In genomic region chr1:89103505-89103904, GRCm38 (mm10) we compare ENCODE assay signal across 17 mouse cellular contexts. TPM values are rescaled to one million over a fixed set of nuclear protein-coding genes. Genes with fewer than 3 reads are reported as not detected.
DNase-seq lines count a peak whose midpoint lies in the region; ATAC-seq and TF ChIP-seq lines count a peak whose summit lies in the region.
"Had no signal": no experiment of that assay in that cellular context is flagged by ENCODE, and none has a peak within 500 bp of the region (broad histone marks: within the 10 kb centered on the region; RNA-seq: fewer than 3 reads in every experiment).

No protein-coding gene starts in this region.

- H3K4me2 ChIP-seq in heart, embryonic 15.5 days = no peak overlapping the region
- H3K4me2 ChIP-seq in lung, embryonic 15.5 days = peak overlapping the region; percentile 9; the same call in 1 of the 2 replicates
- H3K4me2 ChIP-seq: forebrain, embryonic 15.5 days; hindbrain, embryonic 14.5 days; liver, embryonic 15.5 days; midbrain, embryonic 12.5 days had no signal

- no peaks in the 10 kb centered on the region for H3K36me3 ChIP-seq in heart, embryonic 15.5 days
- peaks cover 5% of the 10 kb centered on the region; the same call in 1 of the 2 replicates for H3K36me3 ChIP-seq in heart, adult 2 months (ENCODE audit: control insufficient read depth, insufficient read depth, low read length)
- no peaks in the 10 kb centered on the region for H3K36me3 ChIP-seq in lung, embryonic 15.5 days
- H3K36me3 ChIP-seq: forebrain, embryonic 15.5 days; liver, embryonic 15.5 days had no signal

- no peak overlapping the region for H3K9ac ChIP-seq in heart, embryonic 15.5 days
- no peak overlapping the region for H3K9ac ChIP-seq in heart, adult 2 months (ENCODE audit: low read depth, low read length)
- H3K9ac ChIP-seq in lung, embryonic 15.5 days = no peak overlapping the region
- H3K9ac ChIP-seq: forebrain, embryonic 15.5 days; hindbrain, embryonic 14.5 days; liver, embryonic 15.5 days; midbrain, embryonic 12.5 days had no signal

- ATAC-seq in heart, embryonic 15.5 days (replicated peaks; ENCODE audit: insufficient number of reproducible peaks, insufficient read depth, low FRiP score, low read depth) = no peak
- ATAC-seq in lung, embryonic 15.5 days (ENCODE audit: borderline replicate concordance, extremely low read depth, low FRiP score, low TSS enrichment) = peak; percentile 21; the same call in 1 of the 2 replicates
- ATAC-seq: forebrain, embryonic 15.5 days had no signal

- no peak for TF ChIP-seq EP300 in heart, adult 2 months (IDR thresholded peaks at IDR 0.05; ENCODE audit: insufficient read depth, low read depth, low read length)

- H3K9me3 ChIP-seq in heart, embryonic 15.5 days (replicated peaks) = no peaks in the 10 kb centered on the region
- no peaks in the 10 kb centered on the region for H3K9me3 ChIP-seq in lung, embryonic 15.5 days
- H3K9me3 ChIP-seq: forebrain, embryonic 15.5 days; liver, embryonic 15.5 days; midbrain, embryonic 12.5 days had no signal

- DNase-seq in cerebellum, postnatal 10 days = peak; percentile 58 to 66
- DNase-seq in cerebellum, adult 9-11 months = no peak
- DNase-seq in heart, adult 2 months = no peak
- no peak for DNase-seq in lung, postnatal 36 days
- DNase-seq in heart, postnatal 10 days = peak; percentile 54
- DNase-seq in adrenal gland, postnatal 25 days = no peak
- DNase-seq: gastrocnemius, postnatal 10 days; left cerebral cortex, postnatal 4 days; right cerebral cortex, postnatal 4 days; thymus, postnatal 4 days had no signal

- H3K27me3 ChIP-seq in heart, embryonic 15.5 days = no peaks in the 10 kb centered on the region
- H3K27me3 ChIP-seq in heart, adult 2 months (ENCODE audit: control insufficient read depth, insufficient read depth, low read length) = no peaks in the 10 kb centered on the region
- no peaks in the 10 kb centered on the region for H3K27me3 ChIP-seq in lung, embryonic 15.5 days
- H3K27me3 ChIP-seq: CH12.LX; forebrain, embryonic 15.5 days; liver, embryonic 15.5 days; midbrain, embryonic 12.5 days had no signal

- intact Hi-C loops in heart, adult 2 months (cut with DNase I) = loop anchor here (1.0 kb wide), 1 partner anchor 9 kb away; no protein-coding TSS in a partner anchor
- intact Hi-C loops in heart, postnatal 10 days (cut with DNase I) = no loop called here

- H3K4me3 ChIP-seq in heart, embryonic 15.5 days = no peak overlapping the region
- no peak overlapping the region for H3K4me3 ChIP-seq in heart, adult 2 months
- H3K4me3 ChIP-seq in lung, embryonic 15.5 days = no peak overlapping the region
- H3K4me3 ChIP-seq: forebrain, embryonic 15.5 days; liver, embryonic 15.5 days; midbrain, embryonic 12.5 days had no signal

- 65% methylated on average over 12 of the region's 12 CpGs for WGBS in heart, embryonic 15.5 days
- WGBS in heart, adult 2 months = 68% methylated on average over 12 of the region's 12 CpGs
- 57% methylated on average over 12 of the region's 12 CpGs for WGBS in lung, embryonic 15.5 days

- H3K27ac ChIP-seq in heart, embryonic 15.5 days = peak overlapping the region; percentile 92
- no peak overlapping the region; the same call in 1 of the 2 replicates for H3K27ac ChIP-seq in heart, adult 2 months
- peak overlapping the region; percentile 77 for H3K27ac ChIP-seq in lung, embryonic 15.5 days
- H3K27ac ChIP-seq: forebrain, embryonic 15.5 days; liver, embryonic 15.5 days; midbrain, embryonic 12.5 days had no signal

- TF ChIP-seq POLR2A in heart, adult 2 months (IDR thresholded peaks at IDR 0.05; ENCODE audit: insufficient read depth, low read depth, low read length) = no peak

- peaks cover 2% of the 10 kb centered on the region; the same call in 1 of the 2 replicates for H3K79me2 ChIP-seq in heart, adult 2 months (replicated peaks; ENCODE audit: control insufficient read depth, insufficient read depth, low read length)

- no peak for TF ChIP-seq CTCF in heart, adult 2 months (IDR thresholded peaks at IDR 0.05)

- peaks cover 63% of the 10 kb centered on the region for H3K4me1 ChIP-seq in heart, embryonic 15.5 days (replicated peaks)
- H3K4me1 ChIP-seq in heart, adult 2 months (ENCODE audit: control insufficient read depth, insufficient read depth, low read length) = peaks cover 32% of the 10 kb centered on the region
- peaks cover 64% of the 10 kb centered on the region for H3K4me1 ChIP-seq in lung, embryonic 15.5 days

RNA-seq across cellular contexts. Expression of gene Sh3bp4, which starts 33.3 kb away (rescaled TPM):
- polyA plus RNA-seq in heart, embryonic 15.5 days (2015; fragmentation: Nextera tagmentation; extraction: Ambion mirVana) = 21.2 and 21.7 TPM in 2 replicates
- 10 to 100 TPM in 1 of 2 experiments, 1 to 10 TPM in 1; 10.0 to 11.1 TPM for total RNA-seq in heart, adult 2 months (2021)
- polyA plus RNA-seq in heart, adult 2 months (2012; rRNA removed) = 8.6 and 10.2 TPM in 2 replicates
- 25.2 and 27.1 TPM in 2 replicates for polyA plus RNA-seq in lung, embryonic 15.5 days (2015; fragmentation: Nextera tagmentation; extraction: Ambion mirVana)
- 10 to 100 TPM; 26.2 to 28.6 TPM for total RNA-seq in heart, postnatal 10 days (2021)
- 12.1 and 14.1 TPM in 2 replicates for total RNA-seq in adrenal gland, postnatal 25 days (2021)
- total RNA-seq: CH12.LX had no signal

Comparison
In these comparisons a context has a peak if more than half of its experiments do, and no peak if none do; other contexts are left out.
1. DNase-seq: peak in cerebellum, postnatal 10 days (2 of 2) and heart, postnatal 10 days (2 of 2); none in cerebellum, adult 9-11 months (single experiment), heart, adult 2 months (0 of 2), lung, postnatal 36 days (single experiment) and adrenal gland, postnatal 25 days (single experiment).